9 mouse cellular contexts compared by ENCODE assay signal in genomic region chr17:88505275-88505723, GRCm38 (mm10). TPM values are rescaled to one million over a fixed set of nuclear protein-coding genes. Genes with fewer than 3 reads are reported as not detected.
DNase-seq lines count a peak whose midpoint lies in the region; ATAC-seq and TF ChIP-seq lines count a peak whose summit lies in the region.
"Had no signal": no experiment of that assay in that cellular context is flagged by ENCODE, and none has a peak within 500 bp of the region (broad histone marks: within the 10 kb centered on the region; RNA-seq: fewer than 3 reads in every experiment).

No protein-coding gene starts in this region.

- peaks cover 11% of the 10 kb centered on the region; the same call in 1 of the 2 replicates for H3K4me1 ChIP-seq in stomach, embryonic 14.5 days (ENCODE audit: control insufficient read depth, insufficient read depth, low read length)
- no peaks in the 10 kb centered on the region for H3K4me1 ChIP-seq in stomach, postnatal 0 days (replicated peaks; ENCODE audit: control insufficient read depth, insufficient read depth)
- H3K4me1 ChIP-seq in embryonic facial prominence, embryonic 12.5 days, result peaks cover 12% of the 10 kb centered on the region

- H3K27ac ChIP-seq in stomach, embryonic 14.5 days (ENCODE audit: low read length), result peak overlapping the region; percentile 36; the same call in 1 of the 2 replicates
- H3K27ac ChIP-seq in stomach, postnatal 0 days (replicated peaks), result no peak overlapping the region
- no peak overlapping the region for H3K27ac ChIP-seq in embryonic facial prominence, embryonic 12.5 days

- H3K27me3 ChIP-seq in stomach, embryonic 14.5 days (ENCODE audit: control insufficient read depth, insufficient read depth, low read length), result no peaks in the 10 kb centered on the region
- H3K27me3 ChIP-seq in stomach, postnatal 0 days (ENCODE audit: control insufficient read depth, insufficient read depth, low read length), result no peaks in the 10 kb centered on the region
- H3K27me3 ChIP-seq in embryonic facial prominence, embryonic 12.5 days, result no peaks in the 10 kb centered on the region

- no peak for DNase-seq in stomach, postnatal 0 days (ENCODE audit: low spot score)
- peak; percentile 30 to 69 for DNase-seq in layer of hippocampus, adult 8-10 months (ENCODE audit: low spot score in 2 of 2)
- DNase-seq in adrenal gland, adult 8-10 months, result no peak
- no peak for DNase-seq in ovary, postnatal 36 days (ENCODE audit: low spot score)
- DNase-seq in adrenal gland, postnatal 10 days, result no peak
- DNase-seq: kidney, postnatal 4 days had no signal

- TF ChIP-seq CTCF in stomach, postnatal 0 days (IDR thresholded peaks at IDR 0.05; ENCODE audit: low read depth), result no peak

- H3K36me3 ChIP-seq in stomach, embryonic 14.5 days (ENCODE audit: control insufficient read depth, insufficient read depth, low read length), result no peaks in the 10 kb centered on the region
- no peaks in the 10 kb centered on the region for H3K36me3 ChIP-seq in stomach, postnatal 0 days (ENCODE audit: control insufficient read depth, insufficient read depth, low read length)
- H3K36me3 ChIP-seq in embryonic facial prominence, embryonic 12.5 days, result no peaks in the 10 kb centered on the region

- no peak overlapping the region for H3K4me2 ChIP-seq in stomach, embryonic 14.5 days (replicated peaks; ENCODE audit: low read depth, low read length)
- H3K4me2 ChIP-seq in stomach, postnatal 0 days (replicated peaks; ENCODE audit: low read depth), result no peak overlapping the region
- H3K4me2 ChIP-seq in embryonic facial prominence, embryonic 12.5 days (replicated peaks), result no peak overlapping the region

- H3K9ac ChIP-seq in stomach, embryonic 14.5 days (replicated peaks; ENCODE audit: low read depth, low read length), result no peak overlapping the region
- no peak overlapping the region for H3K9ac ChIP-seq in stomach, postnatal 0 days (ENCODE audit: low read length)
- H3K9ac ChIP-seq in embryonic facial prominence, embryonic 12.5 days, result no peak overlapping the region

- WGBS in stomach, embryonic 14.5 days, result 41% methylated on average over 10 of the region's 10 CpGs
- 47% methylated on average over 10 of the region's 10 CpGs for WGBS in stomach, postnatal 0 days
- 25% methylated on average over 10 of the region's 10 CpGs for WGBS in embryonic facial prominence, embryonic 12.5 days

- ATAC-seq in stomach, embryonic 14.5 days (ENCODE audit: insufficient number of reproducible peaks, insufficient read depth, low FRiP score, low read depth), result 0 out of 2 replicates have a peak, but pooled peaks have one; percentile 25
- ATAC-seq in stomach, postnatal 0 days (ENCODE audit: low FRiP score, low TSS enrichment), result no peak
- ATAC-seq in embryonic facial prominence, embryonic 12.5 days (ENCODE audit: insufficient number of reproducible peaks, insufficient read depth, low FRiP score, low TSS enrichment), result 0 out of 2 replicates have a peak, but pooled peaks have one; percentile 22
- no peak for ATAC-seq in granulocyte monocyte progenitor cell, adult 5-6 weeks (replicated peaks; ENCODE audit: poor library complexity, severe bottlenecking)

- no peak for TF ChIP-seq EP300 in stomach, postnatal 0 days (optimal IDR thresholded peaks at IDR 0.05)

- no peak overlapping the region for H3K4me3 ChIP-seq in stomach, embryonic 14.5 days (ENCODE audit: low read depth, low read length)
- H3K4me3 ChIP-seq in stomach, postnatal 0 days (ENCODE audit: low read depth, low read length), result no peak overlapping the region
- no peak overlapping the region for H3K4me3 ChIP-seq in embryonic facial prominence, embryonic 12.5 days

- no peaks in the 10 kb centered on the region for H3K9me3 ChIP-seq in stomach, embryonic 14.5 days (ENCODE audit: control insufficient read depth, low read depth, low read length)
- no peaks in the 10 kb centered on the region for H3K9me3 ChIP-seq in stomach, postnatal 0 days (ENCODE audit: control insufficient read depth, low read length)
- H3K9me3 ChIP-seq in embryonic facial prominence, embryonic 12.5 days, result no peaks in the 10 kb centered on the region

RNA-seq across cellular contexts. Expression of gene Ppp1r21, which starts 24.6 kb away (rescaled TPM):
- polyA plus RNA-seq in stomach, embryonic 14.5 days (2014; fragmentation: Nextera tagmentation; extraction: Ambion mirVana), result 26.9 and 30.3 TPM in 2 replicates
- 10.4 and 11.1 TPM in 2 replicates for polyA plus RNA-seq in stomach, postnatal 0 days (2015; fragmentation: Nextera tagmentation; extraction: Ambion mirVana)
- polyA plus RNA-seq in embryonic facial prominence, embryonic 12.5 days (2016; fragmentation: Nextera tagmentation; extraction: Ambion mirVana), result 21.4 and 22.9 TPM in 2 replicates
- total RNA-seq in layer of hippocampus, adult 8-10 months (2022), result 10 to 100 TPM; 71.9 to 83.2 (median 78.0) TPM
- total RNA-seq in adrenal gland, adult 8-10 months (2022), result 10 to 100 TPM; 44.7 to 78.6 (median 59.1) TPM
- total RNA-seq in granulocyte monocyte progenitor cell, adult 5-6 weeks (2014; fragmentation: Nextera tagmentation), result 56.3 and 72.2 TPM in 2 replicates
- total RNA-seq in granulocyte monocyte progenitor cell, adult 5-6 weeks (2017), result 58.0 and 81.3 TPM in 2 replicates
- 10 to 100 TPM; 30.9 to 31.1 TPM for total RNA-seq in adrenal gland, postnatal 10 days (2021)

Comparison
In these comparisons a context has a peak if more than half of its experiments do, and no peak if none do; other contexts are left out.
1. ATAC-seq: peak in stomach, embryonic 14.5 days (single experiment) and embryonic facial prominence, embryonic 12.5 days (single experiment); none in stomach, postnatal 0 days (single experiment) and granulocyte monocyte progenitor cell, adult 5-6 weeks (single experiment).
2. DNase-seq: peak in layer of hippocampus, adult 8-10 months (2 of 2); none in stomach, postnatal 0 days (single experiment), adrenal gland, adult 8-10 months (single experiment), ovary, postnatal 36 days (single experiment) and adrenal gland, postnatal 10 days (single experiment).